Mouse (Mus musculus): ENCODE measurements around the gene Gtse1.

Gtse1 gene

GRCm38 (mm10) chr15:85921855-85922254, 62.3 kb downstream of the Gtse1 start:
- CTCF ChIA-PET: no interaction called here

Data from spleen, embryonic (tissue).